Mouse (Mus musculus) left cerebral cortex, adult 18-20 months (tissue): ENCODE results near the gene Cyp2c37. TPM values are rescaled to one million over a fixed set of nuclear protein-coding genes. Genes with fewer than 3 reads are reported as not detected.
"Not testable (repeated sequence)": the region's sequence is repeated elsewhere in the genome, so short reads cannot be mapped to it uniquely, and the experiment has no call there.

ENCODE experiments used
- DNase-seq, 2 experiments: peaks; one replicate each; pipeline ENCODE4 v3.0.0; 2021 to 2022; ENCODE audit warnings: low spot score in 2 of 2, mixed read lengths in 1 of 2
- long read RNA-seq, 2 experiments: library from polyadenylated mRNA; stranded (forward); transcript quantifications; one replicate each; pipeline ENCODE4 v2.0.0; 2021
- total RNA-seq, 2 experiments: library from RNA; stranded (reverse); gene quantifications; 2 replicates each; pipeline ENCODE4 v1.2.3; 2021

Cyp2c37 gene
- not detected for total RNA-seq
- long read RNA-seq, experiment 1, result 0 reads
- long read RNA-seq, experiment 2, result 0 reads

- DNase-seq, result not testable (repeated sequence)
Observed at GRCm38 (mm10) chr19:39992140-39992539, at the start of gene Cyp2c37. Gene Cyp2c37 (plus strand): TSS chr19:39992424.

- DNase-seq, result not testable (repeated sequence)
Observed at GRCm38 (mm10) chr19:39960861-39961260, 31.4 kb upstream of the Cyp2c37 start.

GRCm38 (mm10) chr19:39971096-39971495 lies 21.1 kb upstream of the Cyp2c37 start:
- not testable (repeated sequence) for DNase-seq

GRCm38 (mm10) chr19:39989471-39989870 lies 2.8 kb upstream of the Cyp2c37 start:
- no peak for DNase-seq

Other genes starting within 250 kb of the Cyp2c37 start
- not detected for gene Cyp2c40, start 179.6 kb upstream of the Cyp2c37 start, total RNA-seq
- gene Cyp2c69, start 105.6 kb upstream of the Cyp2c37 start, total RNA-seq, result not detected
- gene Cyp2c54, start 81.4 kb downstream of the Cyp2c37 start, total RNA-seq, result not detected
- not detected for gene Cyp2c50, start 97.3 kb downstream of the Cyp2c37 start, total RNA-seq
- gene Cyp2c70, start 194.9 kb downstream of the Cyp2c37 start, total RNA-seq, result 1 to 10 TPM; 1.0 to 1.4 TPM